Mouse (Mus musculus) forebrain, embryonic 14.5 days (tissue): ENCODE data around the gene Arhgap31. TPM values are rescaled to one million over a fixed set of nuclear protein-coding genes. Genes with fewer than 3 reads are reported as not detected.

Source experiments
- ATAC-seq: fragments of 200-750 bp; cut with Nextera tagmentation; 2 replicates; pipeline ENCODE4 v1.8.0; 2017; ENCODE audit warnings: mild to moderate bottlenecking, moderate library complexity
- DNase-seq: peaks from one replicate; pipeline ENCODE4 v3.0.0-alpha.2; 2015; ENCODE audit warnings: low spot score
- H3K27ac ChIP-seq: fragments of 300-500 bp; sonication (generic); 2 replicates; pipeline ENCODE4 v1.5.1; 2014; ENCODE audit warnings: low read depth, mild to moderate bottlenecking, control low read depth, low read length, moderate library complexity
- H3K27me3 ChIP-seq: fragments of 300-500 bp; sonication (generic); replicated peaks from 2 replicates; pipeline ENCODE4 v1.6.1; 2014; ENCODE audit warnings: low read length, control low read depth, mixed read lengths; ENCODE audit not compliant: control insufficient read depth, insufficient read depth
- H3K36me3 ChIP-seq: fragments of 300-500 bp; sonication (generic); 2 replicates; pipeline ENCODE4 v1.6.1; 2014; ENCODE audit warnings: low read length, control low read depth; ENCODE audit not compliant: control insufficient read depth, insufficient read depth
- H3K4me1 ChIP-seq: fragments of 300-500 bp; sonication (generic); 2 replicates; pipeline ENCODE4 v1.6.1; 2014; ENCODE audit warnings: antibody characterized with exemption, low read length, control low read depth; ENCODE audit not compliant: control insufficient read depth, insufficient read depth
- H3K4me2 ChIP-seq: fragments of 300-500 bp; sonication (generic); 2 replicates; pipeline ENCODE4 v1.6.1; 2014; ENCODE audit warnings: mild to moderate bottlenecking, control low read depth, low read length
- H3K4me3 ChIP-seq: fragments of 300-500 bp; sonication (generic); 2 replicates; pipeline ENCODE4 v1.5.1; 2014; ENCODE audit warnings: low read depth, low read length, control low read depth
- H3K9ac ChIP-seq: fragments of 300-500 bp; sonication (generic); 2 replicates; pipeline ENCODE4 v1.6.1; 2014; ENCODE audit warnings: mild to moderate bottlenecking, low read length, control low read depth, moderate library complexity
- H3K9me3 ChIP-seq: fragments of 300-500 bp; sonication (generic); replicated peaks from 2 replicates; pipeline ENCODE4 v1.6.1; 2016; ENCODE audit warnings: low read length, control low read depth, mixed read lengths; ENCODE audit not compliant: control insufficient read depth
- WGBS: fragments of 180-500 bp; shearing (Covaris S2); extraction: QIAGEN DNeasy Blood & Tissue Kit; methylation state at CpG from one replicate; pipeline ENCODE4 v1.1.7; 2014; 5-methylcytosine and 5-hydroxymethylcytosine counted together
- polyA plus RNA-seq: library from polyadenylated mRNA; unstranded; fragments of >200 nt; fragmentation: Nextera tagmentation; extraction: Ambion mirVana; gene quantifications from 2 replicates; pipeline ENCODE4 v1.2.1, GENCODE M21; 2014

The Arhgap31 gene
- polyA plus RNA-seq, 1 experiment from 2014 or later: 2.5 TPM

DNA sequence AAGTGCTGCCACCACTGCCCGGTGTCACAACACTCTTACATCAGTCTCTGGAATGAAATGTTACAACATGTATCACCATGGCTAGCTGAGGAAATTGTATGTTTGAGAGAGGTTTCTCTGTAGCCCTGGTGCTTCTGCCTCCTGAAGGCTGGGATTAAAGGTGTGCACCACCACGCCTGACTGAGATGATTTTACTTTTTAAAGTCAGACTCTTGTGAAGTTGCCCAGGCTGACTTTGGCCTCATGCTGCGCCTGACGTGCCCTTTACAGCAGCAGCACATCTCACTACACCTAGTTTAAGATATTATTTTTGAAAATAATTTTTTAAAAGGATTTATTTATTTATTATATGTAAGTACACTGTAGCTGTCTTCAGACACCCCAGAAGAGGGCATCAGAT lies 120.1 kb downstream of the Arhgap31 start:
- no peak overlapping the region for H3K27ac ChIP-seq
- no peak overlapping the region for H3K4me2 ChIP-seq
- H3K4me3 ChIP-seq: no peak overlapping the region
- ATAC-seq (no peak), DNase-seq (no peak)
- H3K4me1 ChIP-seq: no peaks in the 10 kb centered on the region
- peaks cover 50% of the 10 kb centered on the region for H3K36me3 ChIP-seq
- H3K9ac ChIP-seq: no peak overlapping the region
- H3K9me3 ChIP-seq: no peaks in the 10 kb centered on the region
- H3K27me3 ChIP-seq: no peaks in the 10 kb centered on the region
- 90% methylated on average over 4 of the region's 4 CpGs for WGBS

- Histone ChIP-seq H3K27me3 (no peaks in the 10 kb centered on the region), H3K4me2 (no peak overlapping the region), H3K9me3 (no peaks in the 10 kb centered on the region), H3K9ac (no peak overlapping the region), H3K4me1 (no peaks in the 10 kb centered on the region), H3K4me3 (no peak overlapping the region), H3K36me3 (peaks cover 58% of the 10 kb centered on the region), H3K27ac (no peak overlapping the region)
- ATAC-seq (peak; percentile 82), DNase-seq (peak; percentile 51)
- WGBS: 83% methylated on average over 12 of the region's 12 CpGs
These were observed 120.9 kb downstream of the Arhgap31 start for GRCm38 (mm10) chr16:38592026-38592678.

- Histone ChIP-seq H3K4me3 (no peak overlapping the region), H3K36me3 (peaks cover 64% of the 10 kb centered on the region), H3K27me3 (no peaks in the 10 kb centered on the region), H3K4me1 (no peaks in the 10 kb centered on the region), H3K9me3 (no peaks in the 10 kb centered on the region), H3K4me2 (no peak overlapping the region), H3K27ac (no peak overlapping the region), H3K9ac (no peak overlapping the region)
- DNase-seq: no peak
- WGBS: 88% methylated on average over 3 of the region's 3 CpGs
- no peak for ATAC-seq
These were observed 121.6 kb downstream of the Arhgap31 start for GRCm38 (mm10) chr16:38591506-38591905.

- no peak for DNase-seq
- Histone ChIP-seq H3K4me3 (no peak overlapping the region), H3K9ac (no peak overlapping the region), H3K4me1 (no peaks in the 10 kb centered on the region), H3K9me3 (no peaks in the 10 kb centered on the region), H3K27ac (no peak overlapping the region), H3K36me3 (peaks cover 84% of the 10 kb centered on the region), H3K27me3 (no peaks in the 10 kb centered on the region), H3K4me2 (no peak overlapping the region)
- 93% methylated on average over 4 of the region's 4 CpGs for WGBS
- ATAC-seq: no peak
These were observed 125.5 kb downstream of the Arhgap31 start for GRCm38 (mm10) chr16:38587572-38587971.

DNA sequence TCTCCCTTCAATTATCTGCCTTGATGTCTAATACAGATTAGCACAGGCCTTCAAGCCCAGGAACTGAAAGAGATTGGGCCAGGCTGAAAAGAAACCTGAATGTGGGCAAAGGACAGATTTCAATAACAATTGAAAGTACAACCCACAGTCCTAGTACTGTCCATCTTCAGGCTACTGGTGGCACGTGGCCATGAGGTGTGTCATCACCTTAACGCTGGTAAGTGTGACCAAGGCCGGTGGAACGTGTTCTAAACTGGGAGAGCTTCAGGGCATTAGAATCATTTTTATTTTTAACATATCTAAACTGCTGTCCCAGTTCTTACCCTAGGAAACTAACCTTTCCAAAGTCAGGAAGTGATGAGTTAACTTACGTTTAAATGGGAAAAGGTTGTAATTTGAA lies 125.9 kb downstream of the Arhgap31 start:
- H3K27me3 ChIP-seq: no peaks in the 10 kb centered on the region
- H3K4me3 ChIP-seq: no peak overlapping the region
- H3K27ac ChIP-seq: no peak overlapping the region
- DNase-seq (no peak), ATAC-seq (no peak)
- 88% methylated on average over 5 of the region's 5 CpGs for WGBS
- H3K36me3 ChIP-seq: peaks cover 84% of the 10 kb centered on the region
- no peak overlapping the region for H3K4me2 ChIP-seq
- no peak overlapping the region for H3K9ac ChIP-seq
- no peaks in the 10 kb centered on the region for H3K9me3 ChIP-seq
- H3K4me1 ChIP-seq: no peaks in the 10 kb centered on the region

DNA sequence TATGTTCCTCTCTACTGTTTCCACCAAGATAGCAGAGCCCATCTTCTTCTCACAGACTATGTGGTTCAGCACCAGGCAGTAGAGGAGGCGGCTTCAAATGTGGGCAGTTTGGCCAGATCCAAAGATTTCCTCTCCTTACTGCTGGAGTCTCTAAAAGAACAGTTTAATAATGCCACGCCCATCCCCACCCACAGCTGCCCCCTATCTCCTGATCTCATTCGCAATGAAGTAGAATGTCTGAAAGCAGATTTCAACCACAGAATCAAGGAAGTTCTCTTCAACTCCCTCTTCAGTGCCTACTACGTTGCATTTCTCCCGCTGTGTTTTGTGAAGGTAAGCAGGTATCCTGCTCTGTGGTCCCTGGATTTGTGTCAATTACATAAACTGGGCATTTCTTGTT lies 127.9 kb downstream of the Arhgap31 start:
- WGBS: 89% methylated on average over 5 of the region's 5 CpGs
- no peak overlapping the region for H3K9ac ChIP-seq
- no peak overlapping the region for H3K4me3 ChIP-seq
- no peaks in the 10 kb centered on the region for H3K9me3 ChIP-seq
- H3K36me3 ChIP-seq: peaks cover 86% of the 10 kb centered on the region
- H3K27me3 ChIP-seq: no peaks in the 10 kb centered on the region
- DNase-seq (no peak), ATAC-seq (no peak)
- H3K27ac ChIP-seq: no peak overlapping the region
- no peaks in the 10 kb centered on the region for H3K4me1 ChIP-seq
- H3K4me2 ChIP-seq: no peak overlapping the region

DNA sequence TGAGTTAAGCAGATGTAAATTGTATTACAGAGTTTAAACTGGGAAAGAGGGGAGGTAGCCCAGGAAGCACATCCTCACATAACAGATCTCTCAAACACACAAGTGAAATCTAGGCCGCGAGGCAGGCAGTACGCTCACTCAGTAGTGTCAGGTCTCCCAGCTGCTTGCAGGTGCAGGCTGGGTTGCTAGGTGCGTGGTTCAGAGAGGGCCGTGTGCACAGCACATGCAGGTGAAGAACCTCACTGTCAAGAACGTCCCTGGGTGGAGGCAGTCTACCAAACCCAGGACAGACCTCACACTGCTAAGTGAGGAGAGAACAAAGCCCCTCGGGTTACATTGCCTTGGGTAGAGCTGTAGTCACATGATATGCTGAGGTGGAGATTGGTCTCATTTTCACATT lies 128.3 kb downstream of the Arhgap31 start:
- H3K4me3 ChIP-seq: no peak overlapping the region
- peaks cover 85% of the 10 kb centered on the region for H3K36me3 ChIP-seq
- no peaks in the 10 kb centered on the region for H3K27me3 ChIP-seq
- no peaks in the 10 kb centered on the region for H3K4me1 ChIP-seq
- H3K9me3 ChIP-seq: no peaks in the 10 kb centered on the region
- WGBS: 92% methylated on average over 7 of the region's 7 CpGs
- DNase-seq: no peak
- no peak overlapping the region for H3K27ac ChIP-seq
- no peak overlapping the region for H3K4me2 ChIP-seq
- no peak overlapping the region for H3K9ac ChIP-seq
- ATAC-seq: no peak

DNA sequence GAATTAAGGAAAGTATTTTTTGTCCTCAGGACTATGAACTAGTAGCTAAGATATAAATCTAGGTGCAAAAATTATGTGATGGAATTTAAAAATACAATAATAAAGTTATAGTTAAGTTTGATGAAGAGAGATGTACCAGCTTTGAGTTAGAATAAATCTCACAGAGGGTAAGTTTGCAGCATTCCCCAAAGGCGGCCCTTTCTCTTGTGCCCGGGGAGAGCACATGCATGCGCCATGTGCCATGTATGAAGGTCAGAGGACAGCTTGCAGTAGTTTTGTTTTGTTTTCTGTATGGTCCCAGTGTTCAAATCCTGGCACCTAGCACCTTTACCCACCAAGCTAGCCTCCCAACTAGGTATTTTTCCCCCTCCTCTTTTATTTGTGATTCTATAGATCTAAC lies 141.6 kb downstream of the Arhgap31 start:
- Histone ChIP-seq H3K4me1 (no peaks in the 10 kb centered on the region), H3K4me3 (no peak overlapping the region), H3K36me3 (peaks cover 62% of the 10 kb centered on the region), H3K27ac (no peak overlapping the region), H3K9ac (no peak overlapping the region), H3K4me2 (no peak overlapping the region), H3K27me3 (no peaks in the 10 kb centered on the region), H3K9me3 (no peaks in the 10 kb centered on the region)
- 95% methylated on average over 3 of the region's 3 CpGs for WGBS
- ATAC-seq (no peak), DNase-seq (no peak)

- Histone ChIP-seq H3K9ac (no peak overlapping the region), H3K9me3 (no peaks in the 10 kb centered on the region), H3K4me1 (peaks cover 8% of the 10 kb centered on the region), H3K27ac (no peak overlapping the region), H3K4me2 (no peak overlapping the region), H3K4me3 (no peak overlapping the region), H3K36me3 (peaks cover 55% of the 10 kb centered on the region), H3K27me3 (no peaks in the 10 kb centered on the region)
- DNase-seq (no peak), ATAC-seq (no peak)
- 97% methylated on average over 5 of the region's 5 CpGs for WGBS
These were observed 144.9 kb downstream of the Arhgap31 start for GRCm38 (mm10) chr16:38568192-38568591.
